Mouse (Mus musculus) gonadal fat pad, adult 2 months (tissue): ENCODE measurements around the gene Tbx10. TPM values are rescaled to one million over a fixed set of nuclear protein-coding genes. Genes with fewer than 3 reads are reported as not detected.
"Not testable (repeated sequence)": the region's sequence is repeated elsewhere in the genome, so short reads cannot be mapped to it uniquely, and the experiment has no call there.

ENCODE experiments used
- DNase-seq: peaks from one replicate; pipeline ENCODE4 v3.0.0-alpha.2; 2012; ENCODE audit warnings: low read depth
- polyA plus RNA-seq: library from polyadenylated mRNA; depleted of rRNA; stranded (reverse); fragments of >200 nt; gene quantifications from 2 replicates; pipeline ENCODE4 v1.2.3, GENCODE M21; 2012; rRNA removed

Tbx10 gene
- polyA plus RNA-seq, 1 experiment = not detected

- DNase-seq = not testable (repeated sequence)
These were observed 51.6 kb downstream of the Tbx10 start for GRCm38 (mm10) chr19:4044109-4044508.

GRCm38 (mm10) chr19:4045966-4046865, 53.7 kb downstream of the Tbx10 start, which contains the start of gene Gstp2:
Gstp2 (minus strand) TSS chr19:4046023.
- DNase-seq = peak; percentile 76

- DNase-seq = peak; percentile 47
These were observed 54.3 kb downstream of the Tbx10 start for GRCm38 (mm10) chr19:4046866-4047254.

- no peak for DNase-seq
These were observed 55.3 kb downstream of the Tbx10 start for GRCm38 (mm10) chr19:4047859-4048258.

- DNase-seq = not testable (repeated sequence)
These were observed 56.5 kb downstream of the Tbx10 start for GRCm38 (mm10) chr19:4049069-4049468.

Other genes starting within 250 kb of the Tbx10 start
- 14.9 and 21.8 TPM in 2 replicates for gene Kmt5b, start 225.3 kb upstream of the Tbx10 start, polyA plus RNA-seq
- gene Chka, start 141.0 kb upstream of the Tbx10 start, polyA plus RNA-seq = 53.3 and 55.9 TPM in 2 replicates
- gene Tcirg1, start 85.6 kb upstream of the Tbx10 start, polyA plus RNA-seq = 61.0 and 75.4 TPM in 2 replicates
- gene Ndufs8, start 80.0 kb upstream of the Tbx10 start, polyA plus RNA-seq = 225 and 260 TPM in 2 replicates
- gene Aldh3b1, start 62.9 kb upstream of the Tbx10 start, polyA plus RNA-seq = 9.2 and 12.7 TPM in 2 replicates
- gene Unc93b1, start 57.6 kb upstream of the Tbx10 start, polyA plus RNA-seq = 93.7 TPM in 2 replicates
- gene Aldh3b3, start 34.1 kb upstream of the Tbx10 start, polyA plus RNA-seq = 0.51 and 0.86 TPM in 2 replicates
- 20.1 and 30.9 TPM in 2 replicates for gene Aldh3b2, start 20.4 kb upstream of the Tbx10 start, polyA plus RNA-seq
- gene Acy3, start 6.2 kb upstream of the Tbx10 start, polyA plus RNA-seq = 45.4 and 50.9 TPM in 2 replicates
- 10.2 and 19.7 TPM in 2 replicates for gene Nudt8, start 7.8 kb downstream of the Tbx10 start, polyA plus RNA-seq
- gene Gm49405, start 7.9 kb downstream of the Tbx10 start, polyA plus RNA-seq = 1.3 and 1.4 TPM in 2 replicates
- 5.5 and 6.1 TPM in 2 replicates for gene Doc2g, start 10.6 kb downstream of the Tbx10 start, polyA plus RNA-seq
- 152 and 165 TPM in 2 replicates for gene Ndufv1, start 20.1 kb downstream of the Tbx10 start, polyA plus RNA-seq
- 787 and 813 TPM in 2 replicates for gene Gstp1, start 45.2 kb downstream of the Tbx10 start, polyA plus RNA-seq
- 14.7 and 39.9 TPM in 2 replicates for gene Gstp2, start 53.3 kb downstream of the Tbx10 start, polyA plus RNA-seq
- 0.93 and 3.0 TPM in 2 replicates for gene Gstp3, start 66.8 kb downstream of the Tbx10 start, polyA plus RNA-seq
- gene Cabp2, start 88.8 kb downstream of the Tbx10 start, polyA plus RNA-seq = not detected in 2 replicates
- gene Cdk2ap2, start 104.4 kb downstream of the Tbx10 start, polyA plus RNA-seq = 162 and 208 TPM in 2 replicates
- 68.4 and 81.9 TPM in 2 replicates for gene Pitpnm1, start 107.2 kb downstream of the Tbx10 start, polyA plus RNA-seq
- 99.1 and 121 TPM in 2 replicates for gene Aip, start 133.1 kb downstream of the Tbx10 start, polyA plus RNA-seq
- 0.20 and 0.39 TPM in 2 replicates for gene Gpr152, start 147.0 kb downstream of the Tbx10 start, polyA plus RNA-seq
- 0.15 and 0.28 TPM in 2 replicates for gene Cabp4, start 151.3 kb downstream of the Tbx10 start, polyA plus RNA-seq
- gene Coro1b, start 155.9 kb downstream of the Tbx10 start, polyA plus RNA-seq = 251 and 287 TPM in 2 replicates
- 5.8 and 5.9 TPM in 2 replicates for gene Ptprcap, start 160.9 kb downstream of the Tbx10 start, polyA plus RNA-seq
- 31.1 and 32.0 TPM in 2 replicates for gene Rps6kb2, start 170.6 kb downstream of the Tbx10 start, polyA plus RNA-seq
- 8.4 and 10.0 TPM in 2 replicates for gene Carns1, start 182.7 kb downstream of the Tbx10 start, polyA plus RNA-seq
- gene Tbc1d10c, start 198.5 kb downstream of the Tbx10 start, polyA plus RNA-seq = 3.6 and 4.5 TPM in 2 replicates
- 570 and 585 TPM in 2 replicates for gene Ppp1ca, start 199.3 kb downstream of the Tbx10 start, polyA plus RNA-seq
- gene Rad9a, start 208.9 kb downstream of the Tbx10 start, polyA plus RNA-seq = 27.3 and 31.9 TPM in 2 replicates
- gene Clcf1, start 221.5 kb downstream of the Tbx10 start, polyA plus RNA-seq = 6.6 and 7.9 TPM in 2 replicates
- 1.2 TPM in 1 of 2 replicates, not detected in the other for gene AC109138.7, start 221.6 kb downstream of the Tbx10 start, polyA plus RNA-seq
- gene Pold4, start 239.1 kb downstream of the Tbx10 start, polyA plus RNA-seq = 111 and 164 TPM in 2 replicates